Mouse (Mus musculus): Measurements from ENCODE around the gene Cdc40.

Cdc40 gene

GRCm38 (mm10) chr10:40882831-40883643, at the start of gene Cdc40, which contains the start of gene Wasf1:
Gene Cdc40 (minus strand): TSS chr10:40883311.
Gene Wasf1 (plus strand): TSS chr10:40883475.
- DNase-seq (ENCODE audit: low spot score) = peak; percentile 99

DNA sequence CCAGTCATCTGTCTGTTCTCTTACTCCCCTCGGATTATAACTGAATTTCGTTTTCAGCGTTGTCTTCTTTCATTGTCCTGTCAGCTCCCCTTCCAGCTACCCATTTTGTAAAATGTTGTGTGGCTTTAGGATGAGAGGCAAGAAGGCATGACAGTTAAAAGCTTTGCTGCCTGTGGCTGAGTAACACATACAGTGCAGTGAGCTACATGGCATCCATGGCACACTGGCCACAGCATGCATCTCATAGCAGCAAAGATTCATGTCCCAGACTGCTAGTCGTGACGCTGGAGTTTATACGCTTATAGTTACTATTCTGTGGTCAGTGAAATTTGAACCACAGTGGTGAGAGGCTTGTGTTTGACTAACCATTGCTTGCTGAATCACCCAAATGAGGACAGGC, 36.4 kb upstream of the Cdc40 start:
- no peak for DNase-seq (ENCODE audit: low spot score)

DNA sequence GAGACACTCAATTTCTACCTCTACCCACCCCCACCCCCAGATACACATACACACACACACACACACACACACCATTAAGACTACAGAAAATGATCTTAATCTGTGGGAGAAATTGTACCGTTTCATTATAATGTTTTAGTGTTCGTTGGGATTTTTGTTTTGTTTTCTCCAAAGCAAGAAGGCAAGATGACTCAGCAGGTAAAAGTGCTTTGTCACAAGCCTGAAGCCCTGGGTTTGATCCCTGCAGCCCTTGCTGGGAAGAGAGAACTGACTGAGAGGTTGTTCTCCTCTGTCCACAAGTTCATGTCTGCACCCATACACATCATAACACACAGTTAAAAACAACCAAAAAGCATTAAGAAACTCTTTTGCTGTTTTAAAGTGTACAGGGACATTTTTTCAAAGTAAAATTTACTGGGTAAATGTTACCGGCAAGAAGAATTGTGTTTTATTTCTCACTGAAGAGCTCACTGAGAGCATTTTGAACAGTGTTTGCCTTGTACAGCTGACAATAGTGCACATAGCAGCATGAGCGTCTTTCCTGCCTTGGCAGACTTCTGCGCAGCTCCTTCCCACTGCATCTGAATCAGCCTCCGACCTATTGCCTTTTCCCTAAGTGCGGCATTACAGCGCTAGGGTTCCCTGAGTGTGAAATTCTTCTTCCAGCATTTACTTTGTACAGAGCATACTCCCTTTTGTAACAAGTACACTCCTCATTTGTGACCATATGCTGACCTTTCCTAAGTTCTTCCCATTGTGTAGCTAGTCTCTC, 35.7 kb upstream of the Cdc40 start:
- DNase-seq (ENCODE audit: low spot score) = no peak

- DNase-seq (ENCODE audit: low spot score) = peak; percentile 24
These were observed 32.1 kb upstream of the Cdc40 start for GRCm38 (mm10) chr10:40915240-40915639.

GRCm38 (mm10) chr10:40910811-40911210, 27.7 kb upstream of the Cdc40 start:
- DNase-seq (ENCODE audit: low spot score) = no peak

- no peak for DNase-seq (ENCODE audit: low spot score)
These were observed 25.5 kb upstream of the Cdc40 start for GRCm38 (mm10) chr10:40908580-40908979.

- no peak for DNase-seq (ENCODE audit: low spot score)
These were observed 23.7 kb upstream of the Cdc40 start for GRCm38 (mm10) chr10:40906802-40907201.

- DNase-seq (ENCODE audit: low spot score) = no peak
These were observed 23.0 kb upstream of the Cdc40 start for GRCm38 (mm10) chr10:40906131-40906530.

GRCm38 (mm10) chr10:40901786-40902185, 18.7 kb upstream of the Cdc40 start:
- DNase-seq (ENCODE audit: low spot score) = no peak

DNA sequence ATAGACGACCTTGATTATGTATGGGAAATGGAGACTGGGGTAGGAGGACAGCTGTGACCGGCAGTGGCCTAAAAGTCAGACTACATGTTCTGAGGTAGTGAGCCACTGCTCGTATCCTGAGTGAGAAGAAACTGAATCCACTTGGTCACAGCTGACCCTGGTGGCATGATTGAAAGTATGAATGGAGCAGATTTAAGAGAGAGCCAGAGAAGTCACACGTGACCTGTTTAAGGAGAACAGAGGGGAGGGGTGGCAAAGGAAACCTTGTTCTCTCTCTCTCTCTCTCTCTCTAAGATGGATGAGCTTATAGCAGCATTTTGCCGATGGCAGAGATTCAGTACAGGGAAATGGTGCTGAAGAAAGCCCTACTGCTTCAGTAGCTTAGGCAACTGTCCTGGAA, 13.5 kb upstream of the Cdc40 start:
- no peak for DNase-seq (ENCODE audit: low spot score)

DNA sequence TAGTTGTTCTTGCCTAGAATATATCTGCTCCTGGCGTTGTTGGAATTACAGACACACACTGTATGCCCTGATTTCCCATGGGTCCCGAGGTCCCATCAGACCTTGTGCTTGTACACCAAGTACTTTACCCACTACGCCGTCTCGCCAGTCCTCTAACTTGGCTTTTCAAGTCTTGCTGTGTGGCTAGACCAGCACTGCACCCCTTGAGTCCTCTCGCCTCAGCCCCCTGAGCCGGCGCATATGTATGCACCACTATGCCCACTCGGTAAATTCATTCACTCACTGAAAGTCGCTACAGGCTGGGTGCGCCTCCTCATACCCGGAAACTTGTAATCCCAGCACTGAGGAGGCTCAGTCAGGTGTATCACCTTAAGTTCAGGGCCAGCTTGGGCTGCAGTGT, 12.7 kb upstream of the Cdc40 start:
- no peak for DNase-seq (ENCODE audit: low spot score)

GRCm38 (mm10) chr10:40889146-40889545, 6.0 kb upstream of the Cdc40 start:
- no peak for DNase-seq (ENCODE audit: low spot score)

- no peak for DNase-seq (ENCODE audit: low spot score)
These were observed 4.2 kb upstream of the Cdc40 start for GRCm38 (mm10) chr10:40887316-40887715.

GRCm38 (mm10) chr10:40885432-40885831, 2.3 kb upstream of the Cdc40 start:
- no peak for DNase-seq (ENCODE audit: low spot score)

DNA sequence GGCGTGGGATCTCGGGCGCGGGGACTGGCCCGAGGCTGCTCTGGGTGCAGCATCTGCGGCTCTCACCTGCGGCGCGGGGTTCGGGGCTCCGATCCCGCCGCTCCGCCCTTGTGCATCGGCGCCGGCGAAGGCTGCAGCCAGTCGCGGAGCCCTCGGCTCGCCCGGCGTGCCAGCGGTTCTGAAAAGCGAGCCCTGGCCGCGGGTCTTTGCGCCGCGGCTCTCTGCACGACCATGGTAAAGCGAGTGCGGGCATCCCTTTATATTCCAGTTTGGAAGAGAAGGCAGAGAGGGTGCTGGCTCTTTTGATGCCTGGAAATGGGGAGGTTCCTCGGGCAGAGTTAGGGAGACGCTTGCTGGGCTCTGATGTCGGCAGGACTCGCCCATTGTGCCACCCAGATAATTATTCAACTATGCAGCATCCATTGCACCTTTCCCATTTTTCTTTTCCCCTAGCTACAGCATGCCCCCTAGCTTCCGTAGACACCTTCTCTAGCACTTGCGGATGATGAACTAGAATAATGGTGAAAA, 1.2 kb upstream of the Cdc40 start:
- DNase-seq (ENCODE audit: low spot score) = peak; percentile 53

- DNase-seq (ENCODE audit: low spot score) = no peak
These were observed 650 bp upstream of the Cdc40 start for GRCm38 (mm10) chr10:40883644-40884278.

DNA sequence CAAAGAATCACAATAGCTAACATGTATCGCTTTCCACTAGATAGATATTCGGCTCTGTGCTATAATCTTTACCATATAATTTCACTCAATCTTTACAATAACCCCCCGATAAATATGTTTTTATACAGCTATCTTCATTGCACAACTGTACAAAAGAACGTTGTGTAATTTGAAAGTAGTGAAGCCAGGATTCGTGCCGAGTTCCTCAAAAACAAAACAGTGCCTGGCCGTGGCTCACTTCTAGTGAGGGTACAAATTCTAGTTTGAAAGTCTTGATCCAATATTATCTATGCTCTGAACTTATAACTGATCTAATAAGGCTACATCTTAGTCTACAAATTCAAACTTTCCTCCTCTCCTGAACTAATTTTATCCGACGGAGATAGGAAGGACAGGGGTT, 778 bp downstream of the Cdc40 start:
- peak; percentile 63 for DNase-seq (ENCODE audit: low spot score)

DNA sequence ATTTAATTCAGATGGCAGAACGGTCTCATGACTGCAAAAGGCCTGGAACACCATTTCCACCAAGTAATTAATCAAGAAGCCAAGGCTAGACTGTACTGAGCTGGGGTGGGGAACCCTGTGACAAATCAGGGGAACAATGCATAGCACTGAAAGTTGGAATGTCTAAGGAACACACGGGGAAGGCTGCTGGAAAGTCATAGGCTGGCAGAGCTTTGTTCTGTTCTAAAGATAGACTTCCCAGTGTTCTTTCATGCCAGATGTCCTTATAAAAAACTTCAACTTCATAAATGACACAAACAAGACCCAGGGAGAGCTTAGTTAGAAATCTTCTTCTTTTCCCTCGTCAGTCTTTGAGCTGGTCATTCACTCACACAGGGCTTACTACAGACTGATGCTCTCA, 1.9 kb downstream of the Cdc40 start:
- DNase-seq (ENCODE audit: low spot score) = peak; percentile 26

DNA sequence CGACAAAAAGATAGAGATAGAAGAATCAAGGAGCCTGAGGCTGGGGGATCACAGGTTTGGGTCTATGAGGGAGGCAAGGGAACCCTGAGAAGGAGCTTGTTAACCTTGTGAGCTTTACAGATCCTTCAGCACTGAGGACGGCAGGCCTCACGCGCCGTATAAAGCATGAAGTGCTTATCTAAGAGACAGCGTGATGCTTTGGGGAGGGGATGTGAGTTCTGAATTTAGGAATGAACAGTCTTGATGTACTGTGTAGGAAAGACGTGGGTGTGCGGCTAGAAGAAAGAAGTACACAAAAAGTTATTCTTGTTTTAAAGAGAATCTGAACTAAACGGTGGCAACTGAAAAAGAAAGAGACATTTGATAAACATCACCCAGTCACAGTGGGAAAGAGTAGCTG, 3.1 kb downstream of the Cdc40 start:
- no peak for DNase-seq (ENCODE audit: low spot score)

DNA sequence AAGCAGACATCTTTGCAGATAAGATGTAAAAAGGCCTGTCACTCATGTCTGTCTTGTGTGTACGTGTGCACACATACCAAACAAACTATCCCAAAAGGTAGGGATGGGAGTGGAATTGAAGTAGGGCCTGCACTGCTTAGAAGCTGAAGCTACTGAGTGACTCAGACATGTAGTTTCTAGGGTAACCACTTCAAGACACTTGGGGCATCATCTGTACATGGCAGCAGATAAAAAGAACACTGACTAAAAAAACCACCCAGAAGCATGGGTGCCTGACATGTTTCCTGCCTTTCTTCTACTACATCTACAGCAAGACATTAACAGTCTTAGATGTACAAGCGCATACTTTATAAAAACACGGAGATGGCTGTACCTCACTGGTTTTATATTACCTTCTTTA, 4.9 kb downstream of the Cdc40 start:
- DNase-seq (ENCODE audit: low spot score) = no peak

- DNase-seq (ENCODE audit: low spot score) = no peak
These were observed 11.1 kb downstream of the Cdc40 start for GRCm38 (mm10) chr10:40872052-40872451.

GRCm38 (mm10) chr10:40871301-40871700, 11.8 kb downstream of the Cdc40 start:
- peak; percentile 39 for DNase-seq (ENCODE audit: low spot score)

DNA sequence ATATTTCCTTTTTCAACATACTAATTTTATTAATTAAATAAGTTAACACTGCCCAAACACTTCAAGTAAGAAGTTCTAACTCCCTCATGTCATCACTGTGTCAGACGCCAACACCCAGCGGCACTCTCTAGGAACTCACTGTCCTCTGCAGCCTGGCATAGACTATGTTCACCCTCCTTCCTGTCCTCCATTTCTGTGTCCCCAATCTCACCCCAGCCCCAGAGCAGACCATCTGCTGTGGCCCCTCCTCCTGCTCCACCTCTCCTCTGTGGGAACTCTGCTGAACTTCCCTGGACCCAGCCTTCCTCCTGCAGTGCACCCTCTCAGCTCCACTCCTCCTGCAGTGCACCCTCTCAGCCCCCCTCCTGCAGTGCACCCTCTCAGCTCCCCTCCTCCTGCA, 15.0 kb downstream of the Cdc40 start:
- no peak for DNase-seq (ENCODE audit: low spot score)
